Mouse (Mus musculus): ENCODE data around the gene Krt5. TPM values are rescaled to one million over a fixed set of nuclear protein-coding genes. Genes with fewer than 3 reads are reported as not detected.
"Not testable (repeated sequence)": the region's sequence is repeated elsewhere in the genome, so short reads cannot be mapped to it uniquely, and the experiment has no call there.

Gene Krt5
- polyA plus RNA-seq, 1 experiment from 2014 or later, result 50.0 TPM

- H3K27ac ChIP-seq (ENCODE audit: low read length), result no peak overlapping the region
- 87% methylated on average over 9 of the region's 9 CpGs for WGBS
- no peak for ATAC-seq (ENCODE audit: insufficient number of reproducible peaks, insufficient read depth, low FRiP score, low read depth)
- H3K36me3 ChIP-seq (ENCODE audit: control insufficient read depth, insufficient read depth, low read length), result no peaks in the 10 kb centered on the region
- no peak overlapping the region for H3K4me2 ChIP-seq (replicated peaks; ENCODE audit: low read depth, low read length)
- no peak overlapping the region for H3K4me3 ChIP-seq (ENCODE audit: low read depth, low read length)
- no peaks in the 10 kb centered on the region for H3K27me3 ChIP-seq (ENCODE audit: control insufficient read depth, insufficient read depth, low read length)
- no peaks in the 10 kb centered on the region for H3K9me3 ChIP-seq (ENCODE audit: control insufficient read depth, low read depth, low read length)
- H3K4me1 ChIP-seq (ENCODE audit: control insufficient read depth, insufficient read depth, low read length), result no peaks in the 10 kb centered on the region
- H3K9ac ChIP-seq (replicated peaks; ENCODE audit: low read depth, low read length), result no peak overlapping the region
Observed at GRCm38 (mm10) chr15:101707454-101707853, 5.2 kb downstream of the Krt5 start.

GRCm38 (mm10) chr15:101704066-101704465, 8.6 kb downstream of the Krt5 start:
- H3K9ac ChIP-seq (replicated peaks; ENCODE audit: low read depth, low read length), result no peak overlapping the region
- no peaks in the 10 kb centered on the region for H3K36me3 ChIP-seq (ENCODE audit: control insufficient read depth, insufficient read depth, low read length)
- ATAC-seq (ENCODE audit: insufficient number of reproducible peaks, insufficient read depth, low FRiP score, low read depth), result no peak
- H3K9me3 ChIP-seq (ENCODE audit: control insufficient read depth, low read depth, low read length), result no peaks in the 10 kb centered on the region
- no peak overlapping the region for H3K27ac ChIP-seq (ENCODE audit: low read length)
- H3K27me3 ChIP-seq (ENCODE audit: control insufficient read depth, insufficient read depth, low read length), result no peaks in the 10 kb centered on the region
- H3K4me1 ChIP-seq (ENCODE audit: control insufficient read depth, insufficient read depth, low read length), result no peaks in the 10 kb centered on the region
- WGBS, result 75% methylated on average over 4 of the region's 4 CpGs
- no peak overlapping the region for H3K4me3 ChIP-seq (ENCODE audit: low read depth, low read length)
- no peak overlapping the region for H3K4me2 ChIP-seq (replicated peaks; ENCODE audit: low read depth, low read length)

GRCm38 (mm10) chr15:101702380-101702779, 10.3 kb downstream of the Krt5 start:
- ATAC-seq (ENCODE audit: insufficient number of reproducible peaks, insufficient read depth, low FRiP score, low read depth), result no peak
- Histone ChIP-seq H3K4me2 (replicated peaks; ENCODE audit: low read depth, low read length) (no peak overlapping the region), H3K27ac (ENCODE audit: low read length) (no peak overlapping the region), H3K9ac (replicated peaks; ENCODE audit: low read depth, low read length) (no peak overlapping the region), H3K4me1 (ENCODE audit: control insufficient read depth, insufficient read depth, low read length) (no peaks in the 10 kb centered on the region), H3K9me3 (ENCODE audit: control insufficient read depth, low read depth, low read length) (no peaks in the 10 kb centered on the region), H3K36me3 (ENCODE audit: control insufficient read depth, insufficient read depth, low read length) (no peaks in the 10 kb centered on the region), H3K4me3 (ENCODE audit: low read depth, low read length) (no peak overlapping the region), H3K27me3 (ENCODE audit: control insufficient read depth, insufficient read depth, low read length) (no peaks in the 10 kb centered on the region)
- 34% methylated on average over 2 of the region's 2 CpGs for WGBS

- H3K9me3 ChIP-seq (ENCODE audit: control insufficient read depth, low read depth, low read length), result no peaks in the 10 kb centered on the region
- no peak for ATAC-seq (ENCODE audit: insufficient number of reproducible peaks, insufficient read depth, low FRiP score, low read depth)
- H3K9ac ChIP-seq (replicated peaks; ENCODE audit: low read depth, low read length), result no peak overlapping the region
- 83% methylated on average over 8 of the region's 8 CpGs for WGBS
- no peaks in the 10 kb centered on the region for H3K4me1 ChIP-seq (ENCODE audit: control insufficient read depth, insufficient read depth, low read length)
- H3K27ac ChIP-seq (ENCODE audit: low read length), result no peak overlapping the region
- no peaks in the 10 kb centered on the region for H3K36me3 ChIP-seq (ENCODE audit: control insufficient read depth, insufficient read depth, low read length)
- H3K27me3 ChIP-seq (ENCODE audit: control insufficient read depth, insufficient read depth, low read length), result no peaks in the 10 kb centered on the region
- H3K4me3 ChIP-seq (ENCODE audit: low read depth, low read length), result no peak overlapping the region
- no peak overlapping the region for H3K4me2 ChIP-seq (replicated peaks; ENCODE audit: low read depth, low read length)
Observed at GRCm38 (mm10) chr15:101699866-101700265, 12.8 kb downstream of the Krt5 start.

GRCm38 (mm10) chr15:101699192-101699591, 13.5 kb downstream of the Krt5 start:
- WGBS, result 52% methylated on average over 3 of the region's 3 CpGs
- H3K4me1 ChIP-seq (ENCODE audit: control insufficient read depth, insufficient read depth, low read length), result no peaks in the 10 kb centered on the region
- ATAC-seq (ENCODE audit: insufficient number of reproducible peaks, insufficient read depth, low FRiP score, low read depth), result no peak

GRCm38 (mm10) chr15:101697326-101698188, 15.1 kb downstream of the Krt5 start:
- no peak overlapping the region for H3K27ac ChIP-seq (ENCODE audit: low read length)
- no peaks in the 10 kb centered on the region for H3K27me3 ChIP-seq (ENCODE audit: control insufficient read depth, insufficient read depth, low read length)
- H3K4me2 ChIP-seq (replicated peaks; ENCODE audit: low read depth, low read length), result no peak overlapping the region
- H3K9ac ChIP-seq (replicated peaks; ENCODE audit: low read depth, low read length), result no peak overlapping the region
- no peaks in the 10 kb centered on the region for H3K36me3 ChIP-seq (ENCODE audit: control insufficient read depth, insufficient read depth, low read length)
- WGBS, result 69% methylated on average over 8 of the region's 8 CpGs
- no peaks in the 10 kb centered on the region for H3K4me1 ChIP-seq (ENCODE audit: control insufficient read depth, insufficient read depth, low read length)
- H3K4me3 ChIP-seq (ENCODE audit: low read depth, low read length), result no peak overlapping the region
- no peaks in the 10 kb centered on the region for H3K9me3 ChIP-seq (ENCODE audit: control insufficient read depth, low read depth, low read length)
- ATAC-seq (ENCODE audit: insufficient number of reproducible peaks, insufficient read depth, low FRiP score, low read depth), result no peak

More at GRCm38 (mm10) chr15:101699192-101699591, 13.5 kb downstream of the Krt5 start:
- H3K9me3 ChIP-seq (ENCODE audit: control insufficient read depth, low read depth, low read length), result no peaks in the 10 kb centered on the region
- no peak overlapping the region for H3K4me2 ChIP-seq (replicated peaks; ENCODE audit: low read depth, low read length)
- H3K9ac ChIP-seq (replicated peaks; ENCODE audit: low read depth, low read length), result no peak overlapping the region
- no peaks in the 10 kb centered on the region for H3K27me3 ChIP-seq (ENCODE audit: control insufficient read depth, insufficient read depth, low read length)
- H3K36me3 ChIP-seq (ENCODE audit: control insufficient read depth, insufficient read depth, low read length), result no peaks in the 10 kb centered on the region
- no peak overlapping the region for H3K4me3 ChIP-seq (ENCODE audit: low read depth, low read length)
- no peak overlapping the region for H3K27ac ChIP-seq (ENCODE audit: low read length)

GRCm38 (mm10) chr15:101694207-101694606, 18.5 kb downstream of the Krt5 start, which contains the start of gene Krt6a:
Gene Krt6a (minus strand): TSS chr15:101694307.
- Histone ChIP-seq H3K27ac (ENCODE audit: low read length) (no peak within 1 kb of the TSS), H3K36me3 (ENCODE audit: control insufficient read depth, insufficient read depth, low read length) (no peaks in the 10 kb centered on the region)
- WGBS, result 79% methylated on average over 5 of the region's 5 CpGs

GRCm38 (mm10) chr15:101690460-101690859, 22.2 kb downstream of the Krt5 start:
- H3K4me3 ChIP-seq (ENCODE audit: low read depth, low read length); ATAC-seq (ENCODE audit: insufficient number of reproducible peaks, insufficient read depth, low FRiP score, low read depth); H3K9ac ChIP-seq (replicated peaks; ENCODE audit: low read depth, low read length); H3K27me3 ChIP-seq (ENCODE audit: control insufficient read depth, insufficient read depth, low read length); H3K27ac ChIP-seq (ENCODE audit: low read length); H3K4me1 ChIP-seq (ENCODE audit: control insufficient read depth, insufficient read depth, low read length); H3K9me3 ChIP-seq (ENCODE audit: control insufficient read depth, low read depth, low read length); H3K4me2 ChIP-seq (replicated peaks; ENCODE audit: low read depth, low read length); H3K36me3 ChIP-seq (ENCODE audit: control insufficient read depth, insufficient read depth, low read length): not testable (repeated sequence)
- 87% methylated on average over 5 of the region's 5 CpGs for WGBS

More at GRCm38 (mm10) chr15:101694207-101694606, 18.5 kb downstream of the Krt5 start, which contains the start of gene Krt6a:
- ATAC-seq (ENCODE audit: insufficient number of reproducible peaks, insufficient read depth, low FRiP score, low read depth), result no peak
- H3K4me1 ChIP-seq (ENCODE audit: control insufficient read depth, insufficient read depth, low read length), result no peaks in the 10 kb centered on the region
- H3K4me2 ChIP-seq (replicated peaks; ENCODE audit: low read depth, low read length), result no peak within 1 kb of the TSS
- no peak within 1 kb of the TSS for H3K4me3 ChIP-seq (ENCODE audit: low read depth, low read length)
- no peak within 1 kb of the TSS for H3K9ac ChIP-seq (replicated peaks; ENCODE audit: low read depth, low read length)
- no peaks in the 10 kb centered on the region for H3K9me3 ChIP-seq (ENCODE audit: control insufficient read depth, low read depth, low read length)
- no peaks in the 10 kb centered on the region for H3K27me3 ChIP-seq (ENCODE audit: control insufficient read depth, insufficient read depth, low read length)
